Mouse (Mus musculus): ENCODE measurements around the gene Dnm1. TPM values are rescaled to one million over a fixed set of nuclear protein-coding genes. Genes with fewer than 3 reads are reported as not detected.

Dnm1 gene
- 0.47 TPM in 1 of 2 replicates, not detected in the other for total RNA-seq (2015)
- not detected in 2 replicates for total RNA-seq (2017)

DNA sequence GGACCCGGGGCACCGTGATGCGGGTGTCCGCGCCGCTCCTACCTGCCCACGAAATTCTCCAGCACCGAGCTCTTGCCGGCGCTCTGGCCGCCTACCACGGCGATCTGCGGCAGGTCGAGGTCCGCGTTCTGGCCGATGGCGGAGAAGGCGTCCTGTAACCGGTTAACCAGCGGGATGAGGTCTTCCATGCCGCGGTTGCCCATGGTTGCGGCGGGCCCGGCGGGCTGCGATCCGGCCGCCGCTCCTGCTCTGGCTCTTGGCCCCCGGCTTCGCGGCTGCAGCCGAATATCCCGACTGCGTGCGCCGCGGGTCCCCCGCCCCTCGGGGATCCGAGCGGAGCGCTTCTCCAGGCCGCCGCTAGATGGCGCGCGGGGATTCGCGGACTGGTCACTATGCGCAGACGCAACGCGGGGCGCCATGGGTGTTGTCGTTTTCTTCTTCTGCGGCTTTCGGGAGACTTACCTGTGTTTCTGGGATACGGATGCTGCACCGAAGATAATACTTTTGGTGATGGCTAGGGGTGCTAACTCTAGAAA is at the start of gene Dnm1:
TSS of gene Dnm1 (minus strand) at position 332 of the 536 bp plus-strand sequence.
- ATAC-seq (ENCODE audit: poor library complexity, severe bottlenecking): peak; percentile 95

DNA sequence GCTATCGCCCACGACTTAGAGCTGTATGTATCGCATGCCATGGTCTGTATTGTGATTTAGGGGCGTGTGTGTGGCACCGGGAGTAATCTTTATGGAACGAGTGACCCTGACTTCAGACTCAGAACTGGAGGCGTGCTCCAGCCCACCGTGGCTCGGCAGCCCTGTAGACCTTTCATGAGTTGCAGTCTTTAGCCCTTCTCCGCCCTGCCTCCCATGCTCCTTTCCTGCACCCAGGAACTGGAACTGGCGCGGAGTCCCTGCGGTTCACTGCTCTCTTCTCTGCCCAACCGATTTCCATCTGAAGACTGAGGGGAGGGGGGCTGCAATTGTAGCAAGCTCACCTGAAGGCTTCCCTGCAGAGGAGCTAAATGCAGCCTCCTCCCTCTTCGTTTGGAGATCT is 43.6 kb upstream of the Dnm1 start:
- no peak for ATAC-seq (ENCODE audit: poor library complexity, severe bottlenecking)

- ATAC-seq (ENCODE audit: poor library complexity, severe bottlenecking): peak; percentile 74
Measured at GRCm38 (mm10) chr2:32395946-32396621, 42.9 kb upstream of the Dnm1 start.

GRCm38 (mm10) chr2:32395484-32395945 is 42.4 kb upstream of the Dnm1 start, which contains the start of gene Ptges2:
TSS of gene Ptges2 (plus strand) at chr2:32395896.
- peak; percentile 80 for ATAC-seq (ENCODE audit: poor library complexity, severe bottlenecking)

- ATAC-seq (ENCODE audit: poor library complexity, severe bottlenecking): no peak
Measured at GRCm38 (mm10) chr2:32394973-32395372, 41.8 kb upstream of the Dnm1 start.

DNA sequence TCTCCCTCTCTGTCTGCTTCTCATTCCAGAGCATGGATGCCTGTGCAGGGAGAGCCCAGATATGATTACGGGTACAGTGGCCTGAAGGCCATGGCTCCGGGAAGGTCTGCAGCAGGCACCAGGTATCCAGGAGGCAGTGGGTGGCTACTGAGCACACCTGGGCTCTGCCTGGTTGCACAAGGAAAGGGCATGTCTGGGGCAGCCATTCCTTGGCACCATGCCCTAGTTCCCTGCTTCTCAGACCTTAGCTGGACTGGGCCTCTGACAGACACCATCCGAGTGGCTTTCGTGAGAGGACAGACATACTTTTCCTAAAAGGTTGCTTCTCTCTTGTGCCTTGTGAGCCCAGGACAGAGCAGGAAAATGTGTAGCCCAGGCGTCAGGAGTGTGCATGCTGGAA is 38.9 kb upstream of the Dnm1 start:
- no peak for ATAC-seq (ENCODE audit: poor library complexity, severe bottlenecking)

- no peak for ATAC-seq (ENCODE audit: poor library complexity, severe bottlenecking)
Measured at GRCm38 (mm10) chr2:32390871-32391270, 37.7 kb upstream of the Dnm1 start.

DNA sequence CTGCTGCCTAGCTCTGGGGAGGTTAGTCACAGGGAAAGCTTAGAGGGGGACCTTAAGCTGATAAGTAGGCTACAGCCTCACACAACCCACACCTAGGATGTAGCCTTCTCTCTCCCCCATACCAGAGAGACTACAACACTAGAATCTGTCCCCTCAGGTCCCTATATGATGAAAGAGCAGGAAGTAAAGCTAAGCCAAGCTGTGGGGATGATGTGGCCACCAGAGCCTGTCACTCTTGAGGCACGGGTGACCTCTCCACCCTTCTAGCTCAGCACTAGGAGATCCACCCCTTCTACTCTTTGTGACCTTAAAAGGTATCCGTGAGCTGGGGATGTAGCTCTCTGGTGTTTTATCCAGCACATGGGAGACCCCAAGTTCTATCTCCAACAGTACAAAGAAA is 36.0 kb upstream of the Dnm1 start:
- peak; percentile 57 for ATAC-seq (ENCODE audit: poor library complexity, severe bottlenecking)

DNA sequence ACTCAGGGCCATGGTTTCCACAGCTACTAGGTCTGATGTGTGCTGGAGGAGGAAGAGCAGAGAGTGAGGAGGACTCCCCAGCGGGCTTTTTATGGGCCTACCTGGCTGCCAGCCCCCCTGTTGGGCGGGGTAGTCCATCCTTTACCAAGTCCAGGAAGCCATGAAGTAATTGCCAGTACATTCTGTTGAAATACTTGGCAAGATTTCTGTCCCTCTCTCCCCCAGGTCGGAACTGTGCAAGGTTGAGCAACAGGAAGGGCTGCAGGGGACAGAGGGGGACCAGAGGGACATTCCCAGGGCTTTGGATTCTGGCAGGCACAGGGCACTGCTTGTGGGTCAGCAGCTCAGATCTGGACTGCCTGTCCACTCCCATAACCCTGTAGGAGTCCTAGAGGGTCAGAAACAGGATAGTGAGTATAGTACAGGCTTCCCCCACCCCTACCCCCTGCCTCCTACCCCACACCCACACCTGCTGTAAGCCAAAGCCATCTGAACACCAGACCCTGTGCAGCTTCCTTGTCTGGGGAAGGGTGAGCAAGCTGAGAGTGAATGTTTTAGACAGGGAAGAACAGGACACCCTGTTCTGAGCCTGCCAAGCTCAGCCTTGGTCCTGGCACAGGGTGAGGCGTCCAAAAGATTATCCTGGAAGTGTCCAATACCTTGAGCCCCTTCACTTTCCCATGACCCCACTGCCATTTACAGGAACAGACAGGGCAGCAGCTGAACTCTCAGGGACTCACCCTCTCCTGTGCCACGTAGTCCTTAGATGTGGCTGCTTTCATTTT is 34.8 kb upstream of the Dnm1 start, which contains the start of gene Lcn2:
TSS of gene Lcn2 (minus strand) at position 547 of the 785 bp plus-strand sequence.
- ATAC-seq (ENCODE audit: poor library complexity, severe bottlenecking): peak; percentile 73

- no peak for ATAC-seq (ENCODE audit: poor library complexity, severe bottlenecking)
Measured at GRCm38 (mm10) chr2:32382689-32383088, 29.6 kb upstream of the Dnm1 start.

GRCm38 (mm10) chr2:32381775-32382223 is 28.7 kb upstream of the Dnm1 start, which contains the start of gene 1110008P14Rik:
TSS of gene 1110008P14Rik (minus strand) at chr2:32381938.
- peak; percentile 90 for ATAC-seq (ENCODE audit: poor library complexity, severe bottlenecking)

DNA sequence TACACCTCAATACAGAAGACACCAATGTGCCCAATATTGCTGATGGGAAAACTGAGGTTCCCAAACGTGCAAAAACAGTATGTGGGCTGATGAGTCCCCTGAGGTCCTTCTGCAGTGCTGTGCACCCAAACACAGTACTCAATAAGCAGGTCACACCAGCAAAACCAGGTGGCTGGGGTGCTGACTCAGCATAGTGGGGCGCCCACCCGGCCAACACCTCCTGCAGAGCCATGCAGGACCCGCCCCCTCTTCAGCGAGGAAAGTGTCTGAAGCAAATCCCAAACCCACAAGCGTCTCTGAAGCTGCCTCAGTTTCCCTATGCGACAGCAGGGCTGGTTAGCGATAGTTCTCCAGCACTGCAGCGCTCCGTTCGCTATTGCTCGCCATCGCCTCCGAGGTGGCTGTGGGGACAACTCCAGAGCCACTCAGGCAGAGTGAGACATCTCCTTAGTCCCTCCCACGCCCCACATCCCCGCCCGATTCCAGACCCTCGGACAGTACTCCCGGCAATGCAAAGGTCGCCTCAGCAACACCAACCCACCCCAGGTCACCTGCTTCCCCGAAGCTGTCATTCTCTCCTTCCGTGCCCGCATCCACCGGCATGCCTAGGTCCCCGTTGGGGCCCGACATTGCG is 28.1 kb upstream of the Dnm1 start:
- peak; percentile 5; the same call in 1 of the 2 replicates for ATAC-seq (ENCODE audit: poor library complexity, severe bottlenecking)

GRCm38 (mm10) chr2:32380001-32380500 is 26.9 kb upstream of the Dnm1 start:
- ATAC-seq (ENCODE audit: poor library complexity, severe bottlenecking): no peak

DNA sequence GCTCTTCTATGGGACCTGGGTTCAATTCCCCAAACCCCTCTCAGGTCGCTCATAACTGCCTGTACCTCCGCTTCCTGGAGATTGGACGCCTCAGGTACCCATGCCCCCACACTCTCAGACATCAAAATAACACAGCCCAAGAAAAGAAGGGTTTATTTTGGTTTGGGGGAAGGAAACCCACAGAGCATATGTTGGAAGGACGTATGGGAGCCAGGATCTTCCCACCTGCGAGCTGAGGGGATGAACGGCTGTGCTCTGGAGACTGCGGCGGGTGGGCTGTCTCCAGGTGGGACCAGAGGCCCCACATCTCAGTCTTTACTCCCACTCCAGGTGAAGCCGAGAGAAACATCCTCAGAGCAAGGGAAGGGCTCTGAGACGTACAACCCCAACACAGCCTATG is 23.8 kb upstream of the Dnm1 start:
- no peak for ATAC-seq (ENCODE audit: poor library complexity, severe bottlenecking)

- ATAC-seq (ENCODE audit: poor library complexity, severe bottlenecking): no peak
Measured at GRCm38 (mm10) chr2:32375317-32375940, 22.3 kb upstream of the Dnm1 start.

- no peak for ATAC-seq (ENCODE audit: poor library complexity, severe bottlenecking)
Measured at GRCm38 (mm10) chr2:32374191-32374590, 21.1 kb upstream of the Dnm1 start.

DNA sequence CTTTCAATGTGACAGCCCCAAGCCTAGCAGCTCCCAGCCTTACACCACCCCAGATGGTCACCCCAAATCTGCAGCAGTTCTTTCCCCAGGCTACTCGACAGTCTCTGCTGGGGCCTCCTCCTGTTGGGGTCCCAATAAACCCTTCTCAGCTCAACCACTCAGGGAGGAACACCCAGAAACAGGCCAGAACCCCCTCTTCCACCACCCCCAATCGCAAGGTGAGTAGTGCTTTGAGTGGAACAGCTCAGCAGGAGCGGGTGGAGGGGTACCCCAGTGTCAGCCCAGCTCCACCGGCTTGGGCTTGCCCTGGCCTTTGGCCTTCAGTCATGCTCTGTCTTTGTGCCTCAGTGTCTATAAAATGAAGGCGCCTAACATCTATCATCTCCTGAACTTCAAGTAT is 14.2 kb upstream of the Dnm1 start:
- ATAC-seq (ENCODE audit: poor library complexity, severe bottlenecking): no peak

DNA sequence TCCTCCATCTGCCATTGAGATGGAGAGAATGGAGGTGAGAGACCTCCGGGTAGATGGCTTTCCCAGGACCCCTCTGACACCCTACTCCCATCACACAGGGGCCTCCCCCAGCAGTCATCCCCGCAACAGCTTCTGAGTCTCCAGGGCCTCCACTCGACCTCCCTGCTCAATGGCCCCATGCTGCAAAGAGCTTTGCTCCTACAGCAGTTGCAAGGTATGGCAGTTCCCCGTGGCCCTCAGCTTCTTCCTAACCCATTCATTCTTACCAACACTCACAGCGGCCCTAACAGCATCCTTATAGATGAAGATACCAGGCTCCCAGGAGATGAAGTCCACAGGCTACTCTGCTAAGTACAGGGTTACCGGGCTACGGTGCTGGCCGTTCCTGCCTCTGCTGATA is 11.0 kb upstream of the Dnm1 start:
- no peak for ATAC-seq (ENCODE audit: poor library complexity, severe bottlenecking)

DNA sequence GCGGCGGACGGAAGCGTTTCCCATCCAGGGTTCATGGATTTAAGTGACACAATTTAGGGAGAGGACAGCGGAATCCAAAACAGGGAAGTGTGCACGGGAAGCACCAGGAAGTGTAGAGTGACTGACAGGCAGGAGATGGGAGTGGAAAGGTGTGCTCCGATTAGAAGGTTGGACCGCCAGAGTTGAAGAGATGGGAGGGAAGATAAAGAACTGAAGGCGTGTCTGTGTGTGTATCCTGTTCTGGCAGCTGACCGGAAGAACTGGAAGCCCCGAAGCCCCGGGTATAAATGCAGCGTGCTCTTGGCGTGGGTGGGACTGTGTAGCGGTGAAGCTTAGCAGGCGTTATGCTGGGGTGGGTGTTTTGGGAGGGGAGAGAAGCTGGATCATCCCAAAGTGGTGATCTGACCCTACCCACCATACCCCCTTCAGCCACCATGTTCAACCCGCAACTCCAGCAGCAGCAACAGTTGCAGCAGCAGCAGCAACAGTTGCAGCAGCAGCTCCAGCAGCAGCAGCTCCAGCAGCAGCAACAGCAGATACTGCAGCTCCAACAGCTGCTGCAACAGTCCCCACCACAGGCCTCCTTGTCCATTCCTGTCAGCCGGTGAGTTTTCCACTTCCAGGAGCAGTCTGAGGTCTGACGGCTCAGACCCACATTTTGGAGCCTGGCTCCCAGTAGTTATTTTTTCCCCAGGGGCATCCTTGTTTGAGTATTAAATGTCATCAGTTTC is 10.4 kb upstream of the Dnm1 start:
- ATAC-seq (ENCODE audit: poor library complexity, severe bottlenecking): peak; percentile 26
